Mouse (Mus musculus) ES-Bruce4 (cell line): ENCODE measurements at regions not wholly inside any gene's neighbourhood (a gene's known extent, or its start where the extent isn't known, plus 50 kb on each side); places are given as distances from the start of the nearest gene placed in this dataset.

ENCODE experiments used
- H3K27ac ChIP-seq: 2 replicates; pipeline ENCODE4 v1.5.1; 2012; ENCODE audit warnings: low read length, inconsistent platforms; ENCODE audit not compliant: insufficient read depth
- H3K27me3 ChIP-seq: 2 replicates; pipeline ENCODE4 v1.6.1; 2012; ENCODE audit warnings: mild to moderate bottlenecking, low read length, inconsistent platforms; ENCODE audit not compliant: control insufficient read depth, poor library complexity, insufficient read depth, severe bottlenecking
- H3K36me3 ChIP-seq: 2 replicates; pipeline ENCODE4 v1.6.1; 2012; ENCODE audit warnings: inconsistent platforms, mild to moderate bottlenecking, low read length, moderate library complexity; ENCODE audit not compliant: control insufficient read depth, poor library complexity, insufficient read depth, severe bottlenecking
- H3K4me1 ChIP-seq: one replicate; pipeline ENCODE4 v1.8.1; 2011; ENCODE audit warnings: low read length; ENCODE audit not compliant: control insufficient read depth, insufficient read depth
- H3K4me3 ChIP-seq: 2 replicates; pipeline ENCODE4 v1.5.1; 2011; ENCODE audit warnings: low read depth, mild to moderate bottlenecking, low read length
- H3K9ac ChIP-seq: 2 replicates; pipeline ENCODE4 v1.6.1; 2012; ENCODE audit warnings: low read depth, mild to moderate bottlenecking, inconsistent platforms; ENCODE audit not compliant: poor library complexity, severe bottlenecking
- H3K9me3 ChIP-seq: replicated peaks from 2 replicates; pipeline ENCODE4 v1.6.1; 2012; ENCODE audit warnings: mild to moderate bottlenecking, low read length, inconsistent platforms; ENCODE audit not compliant: control insufficient read depth, poor library complexity, insufficient read depth, severe bottlenecking
- CTCF ChIP-seq: IDR thresholded peaks from one replicate; pipeline ENCODE4 v1.8.1; 2011; ENCODE audit warnings: low read depth, low read length
- EP300 ChIP-seq: IDR thresholded peaks from 2 replicates; pipeline ENCODE4 v1.6.1; 2011; ENCODE audit warnings: low read depth, low read length; ENCODE audit not compliant: insufficient read depth
- POLR2A ChIP-seq: IDR thresholded peaks from one replicate; pipeline ENCODE4 v1.8.1; 2011; ENCODE audit warnings: low read length; ENCODE audit not compliant: insufficient read depth

GRCm38 (mm10) chr13:42490956-42491680 is 189.3 kb upstream of the Phactr1 start:
- Histone ChIP-seq H3K4me1 (no peaks in the 10 kb centered on the region), H3K4me3 (no peak overlapping the region), H3K36me3 (no peaks in the 10 kb centered on the region), H3K27me3 (no peaks in the 10 kb centered on the region), H3K27ac (no peak overlapping the region), H3K9ac (no peak overlapping the region), H3K9me3 (0 out of 2 replicates have a peak, but pooled peaks cover 3% of the 10 kb centered on the region)
- no peak for TF ChIP-seq CTCF

GRCm38 (mm10) chr13:42494371-42494770 is 186.1 kb upstream of the Phactr1 start:
- Histone ChIP-seq H3K27ac (no peak overlapping the region), H3K4me1 (peaks cover 2% of the 10 kb centered on the region), H3K9me3 (0 out of 2 replicates have a peak, but pooled peaks cover 3% of the 10 kb centered on the region), H3K27me3 (no peaks in the 10 kb centered on the region), H3K9ac (no peak overlapping the region), H3K4me3 (no peak overlapping the region), H3K36me3 (no peaks in the 10 kb centered on the region)
- TF ChIP-seq CTCF (no peak), POLR2A (no peak), EP300 (no peak)

- Histone ChIP-seq H3K27ac (no peak overlapping the region), H3K9me3 (no peaks in the 10 kb centered on the region), H3K27me3 (no peaks in the 10 kb centered on the region), H3K36me3 (no peaks in the 10 kb centered on the region), H3K4me1 (peaks cover 2% of the 10 kb centered on the region), H3K4me3 (no peak overlapping the region), H3K9ac (no peak overlapping the region)
- TF ChIP-seq EP300 (no peak), POLR2A (no peak), CTCF (no peak)
Observed at GRCm38 (mm10) chr13:42498351-42498750, 182.1 kb upstream of the Phactr1 start.

GRCm38 (mm10) chr13:42507535-42507934 is 172.9 kb upstream of the Phactr1 start:
- no peaks in the 10 kb centered on the region for H3K9me3 ChIP-seq
- H3K9ac ChIP-seq = no peak overlapping the region
- TF ChIP-seq CTCF (no peak), POLR2A (no peak), EP300 (no peak)
- no peaks in the 10 kb centered on the region for H3K36me3 ChIP-seq
- peaks cover 1% of the 10 kb centered on the region; the same call in 1 of the 2 replicates for H3K27me3 ChIP-seq
- H3K4me1 ChIP-seq = no peaks in the 10 kb centered on the region
- H3K27ac ChIP-seq = no peak overlapping the region
- no peak overlapping the region for H3K4me3 ChIP-seq

- no peaks in the 10 kb centered on the region for H3K36me3 ChIP-seq
- no peaks in the 10 kb centered on the region for H3K4me1 ChIP-seq
- no peaks in the 10 kb centered on the region for H3K9me3 ChIP-seq
- no peaks in the 10 kb centered on the region for H3K27me3 ChIP-seq
- no peak overlapping the region for H3K27ac ChIP-seq
- TF ChIP-seq CTCF (no peak), POLR2A (no peak), EP300 (no peak)
- no peak overlapping the region for H3K9ac ChIP-seq
- no peak overlapping the region for H3K4me3 ChIP-seq
Observed at GRCm38 (mm10) chr13:42518686-42519085, 161.7 kb upstream of the Phactr1 start.

- no peak overlapping the region for H3K9ac ChIP-seq
- no peaks in the 10 kb centered on the region for H3K27me3 ChIP-seq
- no peak overlapping the region for H3K4me3 ChIP-seq
- no peaks in the 10 kb centered on the region for H3K4me1 ChIP-seq
- no peaks in the 10 kb centered on the region for H3K9me3 ChIP-seq
- H3K27ac ChIP-seq = no peak overlapping the region
- TF ChIP-seq CTCF (no peak), EP300 (no peak), POLR2A (no peak)
- H3K36me3 ChIP-seq = no peaks in the 10 kb centered on the region
Observed at GRCm38 (mm10) chr13:42522553-42522952, 157.9 kb upstream of the Phactr1 start.
